Mouse (Mus musculus) MEL (cell line): ENCODE measurements around the gene Actrt2. TPM values are rescaled to one million over a fixed set of nuclear protein-coding genes. Genes with fewer than 3 reads are reported as not detected.

Source experiments
- DNase-seq: peaks from one replicate; pipeline ENCODE4 v3.0.0; 2011; ENCODE audit warnings: low read depth, low spot score
- H3K27ac ChIP-seq: 2 replicates; pipeline ENCODE4 v1.5.1; 2012; ENCODE audit warnings: low read depth, mild to moderate bottlenecking, control low read depth, low read length, moderate library complexity; ENCODE audit not compliant: control insufficient read depth
- H3K27me3 ChIP-seq, 2 experiments: fragments of 150-350 bp in 1 of 2; sonication (generic) in 1 of 2; 2 replicates each; pipeline ENCODE4 v1.6.1; 2012; ENCODE audit warnings: low read length in 2 of 2, mild to moderate bottlenecking in 2 of 2, improper control_type of control experiment in 1 of 2, moderate library complexity in 1 of 2; ENCODE audit not compliant: insufficient read depth in 2 of 2, control insufficient read depth in 1 of 2
- H3K36me3 ChIP-seq, 2 experiments: 2 replicates each; pipeline ENCODE4 v1.6.1; 2012 to 2014; ENCODE audit warnings: low read length in 2 of 2, improper control_type of control experiment in 1 of 2, inconsistent platforms in 1 of 2, mild to moderate bottlenecking in 1 of 2; ENCODE audit not compliant: insufficient read depth in 2 of 2, control insufficient read depth in 1 of 2
- H3K4me1 ChIP-seq, 2 experiments: fragments of 150-350 bp in 1 of 2; sonication (generic) in 1 of 2; 2 replicates each; pipeline ENCODE4 v1.6.1; 2012; ENCODE audit warnings: low read length in 2 of 2, improper control_type of control experiment in 1 of 2, mild to moderate bottlenecking in 1 of 2; ENCODE audit not compliant: insufficient read depth in 2 of 2, control insufficient read depth in 1 of 2
- H3K4me3 ChIP-seq, 2 experiments: fragments of 150-350 bp in 1 of 2; sonication (generic) in 1 of 2; 2 replicates each; pipeline ENCODE4 v1.5.1; 2012; ENCODE audit warnings: low read depth in 2 of 2, low read length in 2 of 2, mild to moderate bottlenecking in 2 of 2, moderate library complexity in 2 of 2, control low read depth in 1 of 2, improper control_type of control experiment in 1 of 2; ENCODE audit not compliant: control insufficient read depth in 1 of 2, insufficient read depth in 1 of 2
- H3K79me2 ChIP-seq: 2 replicates; pipeline ENCODE4 v1.6.1; 2012; ENCODE audit warnings: mild to moderate bottlenecking, low read length, moderate library complexity; ENCODE audit not compliant: control insufficient read depth, poor library complexity, insufficient read depth
- H3K9ac ChIP-seq: 2 replicates; pipeline ENCODE4 v1.6.1; 2012; ENCODE audit warnings: low read depth, mild to moderate bottlenecking, control low read depth, low read length, moderate library complexity; ENCODE audit not compliant: control insufficient read depth, poor library complexity, severe bottlenecking
- H3K9me3 ChIP-seq: fragments of 150-350 bp; sonication (generic); replicated peaks from 2 replicates; pipeline ENCODE4 v1.6.1; 2012; ENCODE audit warnings: mild to moderate bottlenecking, low read length, improper control_type of control experiment, moderate library complexity; ENCODE audit not compliant: insufficient read depth
- BHLHE40 ChIP-seq: IDR thresholded peaks from 2 replicates; pipeline ENCODE4 v1.6.1; 2012; ENCODE audit warnings: low read depth, mild to moderate bottlenecking, inconsistent platforms, low read length, improper control_type of control experiment, borderline replicate concordance
- CHD1 ChIP-seq: IDR thresholded peaks from 2 replicates; pipeline ENCODE4 v1.6.1; 2012; ENCODE audit warnings: low read depth, mild to moderate bottlenecking, inconsistent platforms, low read length, improper control_type of control experiment
- CHD2 ChIP-seq: IDR thresholded peaks from 2 replicates; pipeline ENCODE4 v1.6.1; 2011; ENCODE audit warnings: low read length, improper control_type of control experiment
- CTCF ChIP-seq, 3 experiments: IDR thresholded peaks in 2 of 3; conservative IDR thresholded peaks in 1 of 3; 2 replicates each; pipeline ENCODE4 v1.5.1; 2011 to 2012; ENCODE audit warnings: low read length in 3 of 3, low read depth in 2 of 3, mild to moderate bottlenecking in 2 of 3, improper control_type of control experiment in 1 of 3, inconsistent platforms in 1 of 3, mixed read lengths in 1 of 3, moderate library complexity in 1 of 3; ENCODE audit not compliant: control insufficient read depth in 1 of 3, insufficient read depth in 1 of 3, poor library complexity in 1 of 3, severe bottlenecking in 1 of 3
- E2F4 ChIP-seq: IDR thresholded peaks from 2 replicates; pipeline ENCODE4 v1.6.1; 2011; ENCODE audit warnings: low read depth, low read length, improper control_type of control experiment, borderline replicate concordance
- ETS1 ChIP-seq: IDR thresholded peaks from 2 replicates; pipeline ENCODE4 v1.6.1; 2012; ENCODE audit warnings: low read depth, mild to moderate bottlenecking, inconsistent platforms, low read length, improper control_type of control experiment, moderate library complexity
- GATA1 ChIP-seq: IDR thresholded peaks from 2 replicates; pipeline ENCODE4 v1.6.1; 2011; ENCODE audit warnings: low read depth, low read length, improper control_type of control experiment
- HCFC1 ChIP-seq: IDR thresholded peaks from 2 replicates; pipeline ENCODE4 v1.6.1; 2012; ENCODE audit warnings: low read depth, mild to moderate bottlenecking, inconsistent platforms, low read length, improper control_type of control experiment, moderate library complexity
- KAT2A ChIP-seq: conservative IDR thresholded peaks from 2 replicates; pipeline ENCODE4 v1.6.1; 2012; ENCODE audit warnings: low read depth, low read length, improper control_type of control experiment, inconsistent platforms
- MAX ChIP-seq: IDR thresholded peaks from 2 replicates; pipeline ENCODE4 v1.6.1; 2011; ENCODE audit warnings: low read length, improper control_type of control experiment
- MAZ ChIP-seq: IDR thresholded peaks from 2 replicates; pipeline ENCODE4 v1.6.1; 2012; ENCODE audit warnings: low read depth, mild to moderate bottlenecking, inconsistent platforms, low read length, improper control_type of control experiment
- MEF2A ChIP-seq: IDR thresholded peaks from 2 replicates; pipeline ENCODE4 v1.6.1; 2014; ENCODE audit warnings: low read depth, mild to moderate bottlenecking, inconsistent platforms, low read length, improper control_type of control experiment; ENCODE audit not compliant: poor library complexity, insufficient replicate concordance, severe bottlenecking; ENCODE audit errors: extremely low read depth
- MYC ChIP-seq: IDR thresholded peaks from 2 replicates; pipeline ENCODE4 v1.6.1; 2011; ENCODE audit warnings: low read depth, mild to moderate bottlenecking, low read length, improper control_type of control experiment, moderate library complexity
- NELFE ChIP-seq: IDR thresholded peaks from 2 replicates; pipeline ENCODE4 v1.6.1; 2011; ENCODE audit warnings: low read depth, low read length, improper control_type of control experiment
- POLR2A ChIP-seq, 2 experiments: IDR thresholded peaks; 2 replicates each; pipeline ENCODE4 v1.6.1; 2011 to 2012; ENCODE audit warnings: low read length in 2 of 2, mild to moderate bottlenecking in 2 of 2, control low read depth in 1 of 2, improper control_type of control experiment in 1 of 2, low read depth in 1 of 2, moderate library complexity in 1 of 2; ENCODE audit not compliant: control insufficient read depth in 1 of 2, insufficient read depth in 1 of 2, poor library complexity in 1 of 2
- POLR2AphosphoS2 ChIP-seq: IDR thresholded peaks from 2 replicates; pipeline ENCODE4 v1.6.1; 2011; ENCODE audit warnings: low read length, improper control_type of control experiment
- RCOR1 ChIP-seq: IDR thresholded peaks from 2 replicates; pipeline ENCODE4 v1.6.1; 2012; ENCODE audit warnings: low read depth, mild to moderate bottlenecking, inconsistent platforms, low read length, improper control_type of control experiment
- TBP ChIP-seq: IDR thresholded peaks from 2 replicates; pipeline ENCODE4 v1.8.0; 2011; ENCODE audit warnings: low read depth, low read length, improper control_type of control experiment
- UBTF ChIP-seq: IDR thresholded peaks from 2 replicates; pipeline ENCODE4 v1.6.1; 2012; ENCODE audit warnings: low read depth, mild to moderate bottlenecking, inconsistent platforms, low read length, improper control_type of control experiment, moderate library complexity, borderline replicate concordance; ENCODE audit not compliant: insufficient read depth
- ZNF384 ChIP-seq: IDR thresholded peaks from 2 replicates; pipeline ENCODE4 v1.6.1; 2012; ENCODE audit warnings: low read depth, mild to moderate bottlenecking, inconsistent platforms, low read length, improper control_type of control experiment
- polyA plus RNA-seq, 2 experiments: library from polyadenylated mRNA; stranded (reverse) in 1 of 2; unstranded in 1 of 2; fragments of >175 nt in 1 of 2; fragments of >200 nt in 1 of 2; gene quantifications; 2 replicates each; pipeline versions ENCODE4 v1.2.1 to v1.2.4; 2012; ENCODE audit warnings: low replicate concordance in 2 of 2, low read depth in 1 of 2; ENCODE audit not compliant: insufficient read length in 2 of 2, insufficient read depth in 1 of 2, missing spikeins in 1 of 2
- total RNA-seq: library from RNA; depleted of rRNA; stranded (reverse); fragments of 300-350 nt; gene quantifications from 2 replicates; pipeline ENCODE4 v1.2.3, GENCODE M21; 2012

Actrt2 gene
- total and polyA plus RNA-seq, 3 experiments: not detected

- H3K9ac ChIP-seq: no peak overlapping the region
- no peak for DNase-seq
- H3K27me3 ChIP-seq: no peaks in the 10 kb centered on the region
- no peak overlapping the region for H3K27ac ChIP-seq
- no peaks in the 10 kb centered on the region for H3K36me3 ChIP-seq
- H3K4me3 ChIP-seq: no peak overlapping the region
- H3K4me1 ChIP-seq: no peaks in the 10 kb centered on the region
- H3K9me3 ChIP-seq: no peaks in the 10 kb centered on the region
- TF ChIP-seq MEF2A (no peak), POLR2A (IDR thresholded peaks at IDR 0.05; ENCODE audit: control insufficient read depth in 1 of 2, insufficient read depth in 1 of 2, low read depth in 1 of 2, low read length in 2 of 2, poor library complexity in 1 of 2) (no peak), ZNF384 (no peak), NELFE (no peak), MAX (no peak), CHD1 (no peak)
- no peaks in the 10 kb centered on the region for H3K79me2 ChIP-seq
These were observed 14.6 kb upstream of the Actrt2 start for GRCm38 (mm10) chr4:154682311-154682710.

- TF ChIP-seq RCOR1 (no peak), MAZ (no peak), UBTF (no peak), NELFE (no peak), HCFC1 (no peak), KAT2A (no peak), BHLHE40 (no peak)
- Histone ChIP-seq H3K79me2 (no peaks in the 10 kb centered on the region), H3K4me1 (no peaks in the 10 kb centered on the region), H3K9me3 (no peaks in the 10 kb centered on the region), H3K36me3 (no peaks in the 10 kb centered on the region), H3K9ac (no peak overlapping the region), H3K4me3 (no peak overlapping the region), H3K27ac (no peak overlapping the region), H3K27me3 (no peaks in the 10 kb centered on the region)
- no peak for DNase-seq
These were observed 7.9 kb upstream of the Actrt2 start for GRCm38 (mm10) chr4:154675441-154676000.

DNA sequence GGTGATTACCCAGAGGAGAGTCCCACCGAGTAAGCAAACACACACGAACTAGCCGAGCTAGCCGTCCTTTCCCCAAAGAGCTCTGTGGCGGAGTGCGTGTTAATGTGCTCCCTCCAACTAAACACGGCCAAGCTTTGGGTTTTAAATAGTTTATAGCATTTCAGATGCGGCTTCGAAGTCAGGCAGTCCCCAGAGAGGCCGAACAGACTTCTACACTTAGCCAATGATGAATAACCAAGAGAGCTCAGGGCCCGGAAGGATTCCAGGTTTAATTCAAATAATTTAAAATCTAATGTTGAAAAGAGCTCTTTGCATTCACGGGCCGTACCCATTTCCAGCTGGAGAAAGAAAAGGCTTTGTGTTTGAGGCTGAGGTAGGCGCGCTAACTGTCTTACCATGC, 7.3 kb upstream of the Actrt2 start:
- no peak overlapping the region for H3K9ac ChIP-seq
- H3K79me2 ChIP-seq: no peaks in the 10 kb centered on the region
- DNase-seq: no peak
- no peaks in the 10 kb centered on the region for H3K27me3 ChIP-seq
- H3K27ac ChIP-seq: no peak overlapping the region
- H3K4me1 ChIP-seq: no peaks in the 10 kb centered on the region
- H3K36me3 ChIP-seq: no peaks in the 10 kb centered on the region
- no peaks in the 10 kb centered on the region for H3K9me3 ChIP-seq
- no peak for TF ChIP-seq CHD2
- no peak for TF ChIP-seq UBTF
- TF ChIP-seq E2F4: no peak
- no peak for TF ChIP-seq GATA1
- no peak for TF ChIP-seq KAT2A
- no peak for TF ChIP-seq CTCF (IDR thresholded peaks at IDR 0.05 in 2 of 3, conservative IDR thresholded peaks at IDR 0.05 in 1 of 3; ENCODE audit: control insufficient read depth in 1 of 3, insufficient read depth in 1 of 3, low read depth in 2 of 3, low read length in 3 of 3, poor library complexity in 1 of 3, severe bottlenecking in 1 of 3)
- TF ChIP-seq MYC: no peak
- TF ChIP-seq ETS1: no peak
- TF ChIP-seq POLR2AphosphoS2: no peak
- TF ChIP-seq TBP: no peak
- no peak overlapping the region for H3K4me3 ChIP-seq
